Mouse (Mus musculus): ENCODE data around the gene Prdx2.

The Prdx2 gene

DNA sequence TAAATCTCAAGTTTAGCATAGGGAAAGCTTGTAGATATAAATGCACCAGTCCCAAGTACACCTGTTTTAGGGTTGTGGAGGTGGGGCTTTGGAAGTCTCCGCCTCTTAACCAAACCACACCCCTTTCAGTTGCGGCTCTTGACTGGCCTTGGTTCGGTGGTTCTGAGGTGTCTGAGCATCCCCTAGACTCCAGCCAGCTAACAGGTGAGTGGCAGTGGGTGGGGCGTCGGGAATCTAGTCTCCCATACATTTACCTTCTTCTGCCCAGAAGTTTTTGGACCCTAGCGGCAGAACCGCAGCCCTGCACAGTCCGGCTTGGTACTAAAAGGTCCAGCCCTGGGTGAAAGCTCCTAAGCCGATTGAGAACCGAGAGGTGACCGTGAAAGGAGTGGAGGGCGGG lies 19.6 kb upstream of the Prdx2 start:
- no peak for DNase-seq

DNA sequence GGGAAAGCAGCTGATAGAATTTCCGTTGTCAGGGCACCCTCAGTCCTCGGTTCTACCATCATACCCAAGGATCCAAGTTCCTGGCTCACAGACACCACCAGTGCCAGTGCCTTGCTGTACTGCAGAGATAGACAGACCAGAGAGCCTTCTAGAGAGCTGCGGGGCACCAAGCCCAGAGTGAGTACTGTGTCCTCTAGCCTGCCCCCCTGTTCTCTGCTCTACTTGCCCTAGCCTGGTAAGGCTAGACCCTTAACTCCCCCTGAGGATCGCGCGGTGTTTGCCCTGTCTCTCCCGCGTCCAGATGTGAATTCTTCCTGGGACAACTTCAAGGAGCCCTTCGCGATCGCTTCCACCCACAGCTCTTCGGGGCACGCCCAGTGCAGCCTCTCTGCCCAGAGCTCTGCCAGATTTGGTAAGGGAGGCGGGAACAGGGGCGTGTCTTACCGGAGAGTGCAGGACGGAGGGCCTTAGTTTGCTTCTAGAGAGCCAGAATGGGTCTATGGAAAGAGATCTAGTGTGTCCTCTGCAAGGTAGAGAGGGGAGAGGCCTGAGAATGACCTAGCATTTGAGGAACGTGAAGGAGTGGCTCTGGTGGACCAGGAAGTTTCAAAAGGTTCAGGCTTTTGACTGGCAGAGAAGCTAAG lies 16.7 kb upstream of the Prdx2 start:
- DNase-seq = peak; percentile 57

- DNase-seq = peak; percentile 81
Measured at GRCm38 (mm10) chr8:84956768-84957167, 12.6 kb upstream of the Prdx2 start.

DNA sequence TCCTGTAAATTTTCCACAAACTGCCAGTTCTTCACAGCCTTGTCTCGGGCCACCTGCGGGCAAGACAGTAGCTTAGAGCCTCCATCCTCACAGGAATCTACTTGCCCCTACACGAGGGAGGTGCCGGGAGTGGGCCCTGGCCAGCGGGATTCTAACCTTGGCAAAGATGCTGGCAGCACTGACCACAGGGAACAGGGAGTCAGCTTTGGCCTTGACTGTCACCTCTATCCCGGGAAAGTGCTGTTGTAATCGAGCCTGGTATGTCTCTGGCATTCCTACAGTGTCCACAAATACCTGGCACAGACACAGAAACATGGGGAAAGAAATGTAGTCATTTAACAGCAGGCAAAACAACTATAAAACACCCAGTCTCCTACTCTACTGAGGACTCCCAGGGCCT lies 9.6 kb upstream of the Prdx2 start:
- no peak for DNase-seq

GRCm38 (mm10) chr8:84963952-84964351 lies 5.4 kb upstream of the Prdx2 start:
- DNase-seq = no peak

- peak; percentile 96 for DNase-seq
Measured at GRCm38 (mm10) chr8:84965731-84966291, 3.6 kb upstream of the Prdx2 start.

DNA sequence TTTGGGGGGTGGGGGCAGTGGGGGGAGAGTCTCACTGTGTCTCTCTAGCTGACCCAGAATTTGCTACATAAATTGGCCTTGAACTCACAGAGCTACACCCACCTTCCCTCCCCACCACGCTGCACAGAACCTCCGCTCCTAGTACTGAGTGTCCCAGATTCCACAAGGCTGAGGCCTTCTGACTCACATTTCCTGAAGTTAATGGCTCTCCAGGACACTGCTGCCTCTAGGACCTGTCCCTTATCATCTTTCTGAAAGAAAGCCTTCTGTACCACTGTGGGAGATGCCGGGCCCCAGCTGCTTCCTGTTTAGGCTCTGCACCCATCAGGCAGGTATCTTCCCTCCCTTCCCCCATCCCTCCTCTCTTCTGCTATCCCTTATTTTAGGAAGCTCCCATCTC lies 2.8 kb upstream of the Prdx2 start:
- DNase-seq = no peak

GRCm38 (mm10) chr8:84967532-84968304 lies 1.7 kb upstream of the Prdx2 start:
- DNase-seq = no peak

DNA sequence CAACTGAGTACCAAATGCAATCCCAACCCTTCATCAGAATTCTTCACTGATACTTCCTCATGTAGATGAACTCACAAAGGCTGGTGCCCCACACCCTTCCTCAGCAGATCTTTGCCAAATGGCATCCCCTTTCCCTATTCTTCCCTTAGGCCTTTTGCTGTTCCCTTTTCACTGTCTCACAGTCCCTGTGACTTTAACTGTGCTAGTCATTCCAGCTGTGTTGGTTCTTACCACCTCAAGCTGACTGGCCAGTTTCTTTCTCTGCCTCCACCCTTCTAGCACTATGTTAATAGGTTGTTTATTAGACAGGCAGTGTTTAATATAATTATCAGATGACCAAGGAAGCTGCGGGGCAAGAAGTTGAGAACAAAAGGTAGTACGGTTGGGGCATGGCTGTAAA lies 737 bp upstream of the Prdx2 start:
- DNase-seq = no peak

DNA sequence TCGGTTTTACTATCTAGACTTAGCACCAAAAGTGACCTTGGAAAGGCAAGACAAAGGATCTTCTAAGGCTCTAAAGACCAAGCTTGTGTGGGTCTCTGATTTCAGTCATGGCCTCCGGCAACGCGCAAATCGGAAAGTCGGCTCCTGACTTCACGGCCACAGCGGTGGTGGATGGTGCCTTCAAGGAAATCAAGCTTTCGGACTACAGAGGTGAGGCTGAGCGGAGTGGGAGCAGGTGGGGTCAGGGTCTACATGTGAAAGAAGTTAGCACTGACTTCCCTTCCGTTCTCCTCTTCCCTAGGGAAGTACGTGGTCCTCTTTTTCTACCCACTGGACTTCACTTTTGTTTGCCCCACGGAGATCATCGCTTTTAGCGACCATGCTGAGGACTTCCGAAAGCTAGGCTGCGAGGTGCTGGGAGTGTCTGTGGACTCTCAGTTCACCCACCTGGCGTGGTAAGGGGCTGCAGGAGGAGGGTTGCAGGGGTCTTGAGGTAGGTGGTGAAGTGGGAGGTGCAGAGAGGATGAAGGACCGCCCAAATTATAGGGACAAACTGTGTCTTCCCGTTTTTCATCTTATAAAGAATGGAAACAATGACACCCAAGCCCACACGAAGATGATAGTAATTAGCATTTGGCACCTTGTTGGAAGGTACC lies 876 bp downstream of the Prdx2 start:
- DNase-seq = peak; percentile 48

- no peak for DNase-seq
Measured at GRCm38 (mm10) chr8:84970913-84971312, 1.5 kb downstream of the Prdx2 start.

- DNase-seq = no peak
Measured at GRCm38 (mm10) chr8:84973079-84973478, 3.7 kb downstream of the Prdx2 start.

DNA sequence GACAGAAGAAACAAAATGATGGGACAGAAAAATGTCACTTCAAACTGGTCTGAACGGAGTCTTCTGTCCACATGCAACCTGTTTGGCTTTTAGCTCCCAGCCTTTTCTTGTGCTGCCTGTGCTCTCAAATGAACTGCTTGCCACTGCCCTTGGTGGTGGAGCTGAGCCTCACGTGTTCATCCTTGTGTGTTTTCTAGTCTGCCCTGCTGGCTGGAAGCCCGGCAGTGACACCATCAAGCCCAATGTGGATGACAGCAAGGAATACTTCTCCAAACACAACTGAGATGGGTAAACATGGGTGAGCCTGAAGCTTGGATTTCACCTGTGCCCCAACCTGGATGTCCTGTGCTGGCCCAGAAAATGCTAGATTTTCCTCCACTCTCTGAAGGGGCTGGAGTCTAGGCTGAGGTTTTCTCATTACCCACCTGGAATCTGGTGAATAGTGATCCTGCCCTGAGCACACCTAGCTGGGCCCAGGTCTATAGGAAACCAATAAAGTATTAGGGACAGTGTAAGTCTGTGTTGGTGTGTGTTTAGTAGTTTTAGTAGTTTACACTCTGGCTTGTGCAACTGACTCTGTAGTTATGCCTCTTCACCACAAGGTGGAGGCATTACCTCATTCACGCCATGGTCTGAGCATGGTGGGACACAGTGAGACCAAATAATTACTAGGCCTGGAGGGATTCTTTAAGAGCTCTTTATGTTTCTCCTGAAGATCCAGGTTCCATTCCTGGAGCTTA lies 4.6 kb downstream of the Prdx2 start:
- peak; percentile 67 for DNase-seq

GRCm38 (mm10) chr8:84974543-84975142 lies 5.3 kb downstream of the Prdx2 start:
- no peak for DNase-seq

DNA sequence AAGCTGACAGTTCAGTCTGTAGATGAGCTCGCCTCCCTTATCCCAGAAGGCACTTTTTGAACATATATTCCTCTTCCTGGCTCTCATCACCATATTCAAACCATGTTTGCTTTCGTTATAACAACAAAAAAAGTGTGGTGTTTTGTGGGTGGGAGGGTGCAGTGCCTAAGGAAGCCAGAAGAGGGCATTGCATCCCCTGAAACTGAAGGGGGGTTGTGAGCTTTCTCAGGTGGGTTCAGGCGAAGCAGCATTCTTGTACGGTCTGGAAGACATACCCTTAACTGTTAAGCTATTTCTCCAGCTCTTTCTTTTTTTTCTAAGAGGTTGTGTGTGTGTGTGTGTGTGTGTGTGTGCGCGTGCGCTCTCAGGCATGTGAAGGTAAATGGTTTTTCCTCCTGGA lies 6.0 kb downstream of the Prdx2 start:
- peak; percentile 80 for DNase-seq

GRCm38 (mm10) chr8:84976031-84976762 lies 6.8 kb downstream of the Prdx2 start:
- DNase-seq = peak; percentile 97

GRCm38 (mm10) chr8:84976763-84977434 lies 7.5 kb downstream of the Prdx2 start:
- DNase-seq = no peak

DNA sequence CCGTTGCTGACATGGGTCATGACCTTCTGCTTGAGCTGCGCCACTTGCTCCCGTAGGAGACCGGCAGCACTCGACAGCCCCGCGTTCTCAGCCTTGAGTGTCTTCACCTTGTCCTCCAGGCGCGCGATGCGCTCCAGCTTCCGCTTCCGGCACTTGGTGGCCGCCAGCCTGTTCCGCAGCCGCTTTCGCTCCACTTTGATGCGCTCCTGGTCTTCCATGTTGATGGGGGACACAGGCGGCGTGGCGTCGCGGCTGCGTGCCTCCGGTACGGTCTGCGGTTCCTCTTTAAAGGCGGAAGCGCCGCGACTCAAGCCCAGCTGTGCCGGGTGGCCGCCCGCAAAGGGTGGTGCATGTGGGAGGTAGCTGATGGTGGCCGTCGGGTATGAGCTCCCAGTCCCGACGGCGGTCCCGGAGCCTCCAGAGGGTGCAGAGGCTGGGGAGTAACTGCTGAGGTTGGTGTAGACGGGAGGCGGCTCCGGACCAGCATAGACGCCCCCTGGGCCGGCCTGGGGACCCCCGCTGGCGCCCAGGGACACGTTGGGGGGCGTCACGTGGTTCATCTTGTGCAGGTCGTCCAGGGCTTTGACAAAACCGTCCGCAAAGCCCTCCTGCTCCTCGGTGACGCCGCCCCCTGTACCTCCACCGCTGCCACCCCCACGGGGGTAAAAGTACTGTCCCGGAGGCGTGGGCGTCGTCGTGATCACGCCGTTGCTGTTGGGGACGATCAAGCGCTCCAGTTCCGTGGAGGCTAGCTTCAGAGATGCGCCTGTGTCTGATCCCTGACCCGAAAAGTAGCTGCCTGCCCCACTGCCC lies 8.3 kb downstream of the Prdx2 start:
- DNase-seq = peak; percentile 82

DNA sequence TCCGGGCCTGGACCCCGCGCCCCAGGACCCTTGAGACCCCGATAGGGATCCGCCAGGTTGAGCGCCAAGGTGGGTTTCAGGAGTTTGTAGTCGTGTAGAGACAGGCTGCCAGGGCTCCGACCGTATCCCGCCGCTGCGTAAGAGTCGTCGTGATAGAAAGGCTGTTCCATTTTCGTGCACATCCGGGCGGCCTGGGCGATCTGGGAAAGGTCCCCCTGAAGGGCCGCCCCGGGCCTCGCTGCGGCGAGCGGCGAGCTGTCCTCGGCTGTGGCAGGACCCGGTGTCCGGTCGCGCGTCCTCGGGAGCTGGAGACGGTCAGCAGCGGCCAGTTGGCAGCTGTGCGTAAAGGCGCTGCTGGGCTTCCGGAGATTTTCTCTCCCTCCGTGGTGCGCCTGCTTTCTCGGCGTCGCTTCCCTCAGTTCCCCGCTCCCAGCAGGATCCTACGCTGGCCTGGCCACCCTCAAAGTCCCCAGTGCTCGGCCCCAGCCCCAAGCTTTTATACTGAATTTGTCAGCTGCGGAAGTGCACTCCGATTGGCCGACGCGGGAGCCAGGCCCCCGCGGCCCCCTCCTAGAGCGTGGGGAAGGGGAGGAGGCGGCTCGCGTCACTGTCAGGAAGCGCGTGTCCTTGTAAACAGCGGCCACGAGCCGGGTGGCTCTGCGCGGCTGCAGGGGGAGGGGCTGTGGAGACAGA lies 9.0 kb downstream of the Prdx2 start, which contains the start of gene Junb:
TSS of gene Junb (minus strand) at position 471 of the 693 bp plus-strand sequence.
- DNase-seq = peak; percentile 96
